Mouse (Mus musculus) ES-Bruce4 (cell line): ENCODE measurements around the gene Gpatch3. TPM values are rescaled to one million over a fixed set of nuclear protein-coding genes. Genes with fewer than 3 reads are reported as not detected.
A peak's percentile ranks its signal among the peaks of the same experiment; 100 is the strongest.

Experiments
- H3K27ac ChIP-seq: 2 replicates; pipeline ENCODE4 v1.5.1; 2012; ENCODE audit warnings: low read length, inconsistent platforms; ENCODE audit not compliant: insufficient read depth
- H3K27me3 ChIP-seq: 2 replicates; pipeline ENCODE4 v1.6.1; 2012; ENCODE audit warnings: mild to moderate bottlenecking, low read length, inconsistent platforms; ENCODE audit not compliant: control insufficient read depth, poor library complexity, insufficient read depth, severe bottlenecking
- H3K36me3 ChIP-seq: 2 replicates; pipeline ENCODE4 v1.6.1; 2012; ENCODE audit warnings: inconsistent platforms, mild to moderate bottlenecking, low read length, moderate library complexity; ENCODE audit not compliant: control insufficient read depth, poor library complexity, insufficient read depth, severe bottlenecking
- H3K4me1 ChIP-seq: one replicate; pipeline ENCODE4 v1.8.1; 2011; ENCODE audit warnings: low read length; ENCODE audit not compliant: control insufficient read depth, insufficient read depth
- H3K4me3 ChIP-seq: 2 replicates; pipeline ENCODE4 v1.5.1; 2011; ENCODE audit warnings: low read depth, mild to moderate bottlenecking, low read length
- H3K9ac ChIP-seq: 2 replicates; pipeline ENCODE4 v1.6.1; 2012; ENCODE audit warnings: low read depth, mild to moderate bottlenecking, inconsistent platforms; ENCODE audit not compliant: poor library complexity, severe bottlenecking
- H3K9me3 ChIP-seq: replicated peaks from 2 replicates; pipeline ENCODE4 v1.6.1; 2012; ENCODE audit warnings: mild to moderate bottlenecking, low read length, inconsistent platforms; ENCODE audit not compliant: control insufficient read depth, poor library complexity, insufficient read depth, severe bottlenecking
- CTCF ChIP-seq: IDR thresholded peaks from one replicate; pipeline ENCODE4 v1.8.1; 2011; ENCODE audit warnings: low read depth, low read length
- EP300 ChIP-seq: IDR thresholded peaks from 2 replicates; pipeline ENCODE4 v1.6.1; 2011; ENCODE audit warnings: low read depth, low read length; ENCODE audit not compliant: insufficient read depth
- POLR2A ChIP-seq: IDR thresholded peaks from one replicate; pipeline ENCODE4 v1.8.1; 2011; ENCODE audit warnings: low read length; ENCODE audit not compliant: insufficient read depth
- polyA plus RNA-seq: library from polyadenylated mRNA; stranded (reverse); fragments of >200 nt; gene quantifications from 2 replicates; pipeline ENCODE4 v1.2.4, GENCODE M21; 2011; ENCODE audit warnings: low read depth; ENCODE audit not compliant: missing spikeins, insufficient read depth, insufficient read length

Gpatch3 gene
- polyA plus RNA-seq, 1 experiment: 7.9 TPM

DNA sequence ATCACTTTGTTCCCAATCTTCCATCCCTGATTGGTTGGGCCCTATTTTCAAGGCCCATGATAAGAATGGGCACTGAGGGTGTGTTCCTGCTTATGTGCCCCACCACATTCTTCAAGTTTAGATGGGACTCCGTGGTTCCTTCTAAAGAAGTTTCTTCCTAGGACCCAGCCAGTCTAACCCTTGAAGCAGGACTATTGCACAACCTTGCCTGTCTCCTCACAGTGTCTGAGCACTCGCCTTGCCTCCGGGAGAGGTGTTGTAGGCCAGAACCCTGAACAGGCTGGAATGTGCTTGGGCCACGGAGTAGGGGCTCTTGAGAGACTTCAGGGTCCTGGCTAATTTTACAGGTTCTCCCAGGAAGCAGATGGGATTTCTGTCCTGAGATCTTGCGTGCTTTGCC, 28.5 kb downstream of the Gpatch3 start:
- TF ChIP-seq POLR2A (no peak), CTCF (no peak), EP300 (no peak)
- H3K4me1 ChIP-seq: peaks cover 25% of the 10 kb centered on the region
- H3K27me3 ChIP-seq: no peaks in the 10 kb centered on the region

DNA sequence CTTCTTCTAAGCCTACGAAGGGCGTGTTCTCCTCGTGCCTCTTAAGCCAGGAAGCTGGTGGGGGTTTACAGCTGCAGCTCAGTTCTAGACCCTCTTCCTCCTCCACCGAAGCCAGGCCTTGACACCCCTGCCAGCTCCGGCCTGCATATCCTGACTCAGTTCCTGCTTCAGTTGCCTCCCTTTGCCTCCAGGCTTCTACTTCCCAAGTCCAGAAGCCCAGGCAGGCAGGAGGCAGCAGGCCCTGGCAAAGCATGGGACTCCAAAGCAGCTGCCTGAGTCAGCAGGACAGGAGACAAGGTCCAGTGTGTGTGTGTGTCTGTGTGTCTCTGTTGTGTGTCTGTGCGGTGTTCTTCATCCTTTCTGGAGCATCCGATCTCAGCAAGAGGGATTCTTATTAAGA, 29.6 kb downstream of the Gpatch3 start:
- H3K4me3 ChIP-seq: no peak overlapping the region
- no peaks in the 10 kb centered on the region for H3K36me3 ChIP-seq
- H3K27me3 ChIP-seq: no peaks in the 10 kb centered on the region
- peak overlapping the region; percentile 84 for H3K27ac ChIP-seq
- no peaks in the 10 kb centered on the region for H3K9me3 ChIP-seq
- TF ChIP-seq CTCF (no peak), POLR2A (no peak), EP300 (peak; percentile 75; the same call in 1 of the 2 replicates)
- no peak overlapping the region for H3K9ac ChIP-seq
- H3K4me1 ChIP-seq: peaks cover 25% of the 10 kb centered on the region

More for the DNA sequence above, 28.5 kb downstream of the Gpatch3 start:
- H3K36me3 ChIP-seq: no peaks in the 10 kb centered on the region
- no peak overlapping the region for H3K9ac ChIP-seq
- peak overlapping the region; percentile 84 for H3K27ac ChIP-seq
- no peak overlapping the region for H3K4me3 ChIP-seq
- no peaks in the 10 kb centered on the region for H3K9me3 ChIP-seq

DNA sequence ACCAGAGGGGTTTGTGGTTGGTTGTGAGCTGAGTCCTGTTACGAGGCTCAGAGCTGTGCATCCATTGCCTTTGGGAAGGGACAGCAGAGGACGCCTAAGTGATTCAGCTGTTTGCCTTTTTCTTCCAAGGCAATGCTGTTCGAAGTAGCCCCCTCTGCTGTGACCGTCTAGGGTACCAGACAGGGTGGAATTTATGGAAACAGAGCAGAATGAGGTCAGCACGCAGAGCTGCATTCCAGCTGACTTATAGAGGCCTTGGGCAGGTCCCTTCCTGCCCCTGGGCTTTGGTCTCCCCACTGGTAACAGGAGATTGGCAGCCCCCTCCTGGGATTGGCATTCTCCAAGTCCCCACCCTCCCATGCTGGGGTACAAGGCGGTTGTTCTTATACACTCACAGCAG, 30.3 kb downstream of the Gpatch3 start:
- peaks cover 25% of the 10 kb centered on the region for H3K4me1 ChIP-seq
- H3K27me3 ChIP-seq: no peaks in the 10 kb centered on the region
- H3K27ac ChIP-seq: peak overlapping the region; percentile 91
- H3K9ac ChIP-seq: no peak overlapping the region
- H3K4me3 ChIP-seq: no peak overlapping the region
- H3K9me3 ChIP-seq: no peaks in the 10 kb centered on the region
- TF ChIP-seq EP300 (peak; percentile 84), CTCF (no peak), POLR2A (no peak)
- no peaks in the 10 kb centered on the region for H3K36me3 ChIP-seq

DNA sequence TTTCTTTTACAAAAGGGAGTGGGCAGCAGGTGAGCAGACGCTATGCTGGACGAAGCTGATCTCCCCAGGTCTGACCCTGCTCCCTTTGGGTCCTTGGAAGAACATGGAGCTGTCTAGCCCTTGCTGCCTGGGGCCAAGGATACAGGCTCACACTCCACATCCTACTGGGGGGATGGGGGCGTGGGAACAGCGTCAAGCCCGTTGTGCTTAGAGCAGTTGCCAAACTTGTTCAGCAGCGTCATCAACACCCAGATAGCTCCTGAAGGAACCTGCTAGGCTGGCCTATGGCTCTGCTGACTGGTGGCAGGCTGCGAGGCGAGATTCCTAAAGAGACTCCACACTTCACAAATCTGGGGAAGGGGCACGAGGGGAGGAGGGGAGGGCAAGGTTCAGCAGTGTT, 30.8 kb downstream of the Gpatch3 start:
- Histone ChIP-seq H3K4me3 (no peak overlapping the region), H3K9me3 (no peaks in the 10 kb centered on the region), H3K9ac (peak overlapping the region; percentile 52), H3K4me1 (peaks cover 25% of the 10 kb centered on the region), H3K27me3 (no peaks in the 10 kb centered on the region), H3K36me3 (no peaks in the 10 kb centered on the region), H3K27ac (peak overlapping the region; percentile 91)
- TF ChIP-seq CTCF: no peak
- TF ChIP-seq EP300: peak; percentile 88
- no peak for TF ChIP-seq POLR2A

DNA sequence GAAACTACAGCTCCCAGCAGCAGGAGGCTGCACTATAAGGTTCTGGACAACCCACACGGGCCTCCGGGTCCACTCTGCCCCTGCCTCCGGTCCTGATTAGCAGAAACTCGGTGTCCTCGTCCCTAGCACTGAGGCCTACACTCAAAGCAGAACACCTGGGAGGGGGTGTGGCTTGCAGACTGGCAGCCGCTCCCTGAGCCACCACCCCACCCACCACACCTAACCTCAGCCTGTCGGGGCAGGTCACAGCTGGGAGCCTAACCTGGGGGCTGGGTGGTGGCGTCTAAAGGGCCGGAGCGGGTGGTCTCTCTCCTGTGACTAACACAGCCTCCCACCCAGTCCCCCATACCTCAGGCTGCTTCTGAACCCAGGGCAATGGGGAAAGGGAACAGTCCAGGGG, 32.7 kb downstream of the Gpatch3 start:
- TF ChIP-seq POLR2A (no peak), EP300 (peak; percentile 95)
- H3K4me1 ChIP-seq: peaks cover 23% of the 10 kb centered on the region
- H3K9me3 ChIP-seq: peaks cover 4% of the 10 kb centered on the region; the same call in 1 of the 2 replicates
- peak overlapping the region; percentile 52; the same call in 1 of the 2 replicates for H3K9ac ChIP-seq
- peak overlapping the region; percentile 52 for H3K27ac ChIP-seq
- no peaks in the 10 kb centered on the region for H3K36me3 ChIP-seq
- no peaks in the 10 kb centered on the region for H3K27me3 ChIP-seq
- no peak overlapping the region for H3K4me3 ChIP-seq

DNA sequence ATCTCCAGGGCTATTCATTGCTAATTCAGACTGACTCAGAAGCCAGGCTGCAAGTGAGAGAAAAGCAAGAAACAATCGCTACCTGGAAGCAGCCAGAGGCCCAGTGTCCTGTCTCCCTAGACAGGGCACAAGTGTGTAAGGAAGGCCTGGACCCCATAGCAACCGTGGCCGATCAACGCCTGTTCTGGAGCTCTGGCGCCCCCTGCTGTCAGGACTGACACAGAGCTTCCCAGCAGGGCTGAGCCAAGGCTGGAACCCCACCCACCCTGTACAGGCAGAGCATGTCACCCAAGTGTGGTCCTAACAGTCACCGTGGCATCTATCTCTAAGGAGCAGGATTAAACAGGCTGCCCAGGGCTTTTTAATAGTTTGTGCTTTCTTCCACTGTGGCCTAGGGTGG, 35.2 kb downstream of the Gpatch3 start:
- Histone ChIP-seq H3K27me3 (no peaks in the 10 kb centered on the region), H3K4me1 (peaks cover 15% of the 10 kb centered on the region), H3K27ac (no peak overlapping the region), H3K4me3 (no peak overlapping the region), H3K9me3 (peaks cover 4% of the 10 kb centered on the region; the same call in 1 of the 2 replicates), H3K9ac (no peak overlapping the region), H3K36me3 (peaks cover 6% of the 10 kb centered on the region; the same call in 1 of the 2 replicates)
- TF ChIP-seq EP300 (no peak), CTCF (peak; percentile 99)
